Mouse (Mus musculus): ENCODE measurements around the gene Phospho2. TPM values are rescaled to one million over a fixed set of nuclear protein-coding genes. Genes with fewer than 3 reads are reported as not detected.

Phospho2 gene
- total and polyA plus RNA-seq, 3 experiments: 18.2 to 26.8 (median 25.3) TPM

DNA sequence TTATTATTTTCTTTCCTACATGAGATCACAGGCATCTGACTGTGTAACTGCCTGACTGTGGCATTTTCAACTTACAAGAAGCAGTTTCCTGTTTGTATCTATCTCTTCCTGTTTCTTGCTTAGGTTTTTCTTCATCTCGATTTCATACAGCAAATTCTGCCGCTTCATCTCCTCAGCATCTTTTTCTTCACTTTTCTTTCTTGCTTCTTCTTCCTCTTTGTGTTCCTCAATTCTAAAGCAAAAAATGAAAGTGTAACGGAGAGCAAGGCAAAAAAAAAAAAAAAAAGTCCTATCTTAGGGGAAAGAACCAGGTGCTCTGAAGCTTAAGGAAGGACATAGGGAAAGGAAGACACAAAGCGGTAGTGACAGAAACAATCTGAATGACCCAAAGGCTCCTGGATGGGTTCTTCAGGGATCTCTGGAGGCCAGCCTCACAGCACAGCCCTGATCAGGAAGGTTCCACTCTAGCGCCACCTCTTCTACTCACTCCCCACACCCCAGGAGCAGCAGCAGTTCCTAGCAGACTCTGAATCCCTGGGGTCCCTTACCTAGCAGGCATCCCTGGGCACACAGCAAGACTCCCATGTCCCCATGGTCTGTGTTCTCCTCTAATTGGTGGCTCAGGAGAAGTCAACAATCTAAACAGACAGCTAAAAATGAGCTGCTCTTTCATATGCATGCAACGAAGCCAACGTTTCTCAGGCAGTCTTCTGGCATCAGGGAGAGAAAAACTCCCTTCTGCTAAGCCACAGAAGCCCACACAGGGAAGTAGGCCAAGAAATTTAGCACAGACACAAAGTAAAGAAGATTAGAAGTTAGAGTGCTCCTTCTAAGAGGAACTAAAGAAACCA lies 11.2 kb upstream of the Phospho2 start:
- Histone ChIP-seq H3K4me1 (ENCODE audit: control insufficient read depth, insufficient read depth, low read length) (no peaks in the 10 kb centered on the region), H3K9ac (ENCODE audit: low read depth, low read length) (no peak overlapping the region), H3K36me3 (ENCODE audit: control insufficient read depth, insufficient read depth, low read length) (no peaks in the 10 kb centered on the region), H3K79me2 (replicated peaks; ENCODE audit: control insufficient read depth, insufficient read depth, low read length) (no peaks in the 10 kb centered on the region), H3K4me3 (no peak overlapping the region), H3K27ac (no peak overlapping the region), H3K27me3 (ENCODE audit: control insufficient read depth, insufficient read depth, low read length) (no peaks in the 10 kb centered on the region)
- 59% methylated on average over 7 of the region's 7 CpGs for WGBS
- TF ChIP-seq POLR2A (IDR thresholded peaks at IDR 0.05; ENCODE audit: insufficient read depth, low read depth, low read length) (no peak), EP300 (IDR thresholded peaks at IDR 0.05; ENCODE audit: insufficient read depth, low read depth, low read length) (no peak), CTCF (IDR thresholded peaks at IDR 0.05) (no peak)
- DNase-seq: no peak
- intact Hi-C loops (cut with DNase I): no loop called here

DNA sequence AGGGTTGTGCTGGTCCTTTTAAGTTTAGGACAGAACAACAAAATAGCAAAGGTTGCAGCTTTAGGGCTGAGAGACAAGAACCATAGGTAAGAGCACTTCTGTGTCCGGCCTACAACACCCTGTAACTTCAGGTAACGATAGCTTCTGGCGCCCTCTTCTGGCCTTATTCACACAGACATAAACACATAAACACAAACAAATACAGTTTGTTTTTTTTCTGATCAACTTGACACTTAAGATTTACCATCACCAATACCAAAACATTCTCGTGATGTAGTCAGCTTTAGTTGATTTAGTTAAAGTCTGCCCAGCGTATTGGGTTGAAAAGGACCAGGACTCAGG lies 10.6 kb upstream of the Phospho2 start:
- no peaks in the 10 kb centered on the region for H3K36me3 ChIP-seq (ENCODE audit: control insufficient read depth, insufficient read depth, low read length)
- no peaks in the 10 kb centered on the region for H3K27me3 ChIP-seq (ENCODE audit: control insufficient read depth, insufficient read depth, low read length)
- TF ChIP-seq EP300 (IDR thresholded peaks at IDR 0.05; ENCODE audit: insufficient read depth, low read depth, low read length) (no peak), CTCF (IDR thresholded peaks at IDR 0.05) (peak; percentile 48), POLR2A (IDR thresholded peaks at IDR 0.05; ENCODE audit: insufficient read depth, low read depth, low read length) (no peak)
- H3K27ac ChIP-seq: no peak overlapping the region
- no peak overlapping the region for H3K9ac ChIP-seq (ENCODE audit: low read depth, low read length)
- intact Hi-C loops (cut with DNase I): no loop called here
- WGBS: 47% methylated on average over 5 of the region's 5 CpGs
- H3K4me3 ChIP-seq: no peak overlapping the region
- no peak for DNase-seq
- no peaks in the 10 kb centered on the region for H3K79me2 ChIP-seq (replicated peaks; ENCODE audit: control insufficient read depth, insufficient read depth, low read length)
- H3K4me1 ChIP-seq (ENCODE audit: control insufficient read depth, insufficient read depth, low read length): no peaks in the 10 kb centered on the region

DNA sequence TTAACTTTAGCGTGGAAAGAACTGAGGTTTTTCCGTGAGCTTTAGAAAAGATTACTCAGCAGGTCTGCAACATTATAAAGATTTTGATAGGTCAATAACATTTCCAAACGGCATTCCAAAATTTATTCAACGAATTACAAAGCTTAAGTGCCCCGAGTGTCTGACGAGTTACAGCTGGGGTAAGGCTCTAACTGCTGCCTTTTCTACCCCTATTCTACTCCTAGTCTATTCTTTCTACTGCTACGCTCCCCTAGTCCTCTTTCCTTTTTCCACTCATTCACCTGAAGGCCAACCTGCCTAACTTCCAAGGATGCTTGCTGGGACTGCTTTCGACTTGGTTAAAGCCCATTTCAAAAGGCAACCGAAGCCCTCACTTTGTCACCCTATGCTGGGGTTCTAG lies 449 bp upstream of the Phospho2 start:
- DNase-seq: no peak
- Histone ChIP-seq H3K9ac (ENCODE audit: low read depth, low read length) (peak overlapping the region; percentile 61), H3K4me1 (ENCODE audit: control insufficient read depth, insufficient read depth, low read length) (peaks cover 2% of the 10 kb centered on the region), H3K36me3 (ENCODE audit: control insufficient read depth, insufficient read depth, low read length) (peaks cover 4% of the 10 kb centered on the region), H3K27me3 (ENCODE audit: control insufficient read depth, insufficient read depth, low read length) (no peaks in the 10 kb centered on the region), H3K27ac (peak overlapping the region; percentile 84), H3K79me2 (replicated peaks; ENCODE audit: control insufficient read depth, insufficient read depth, low read length) (no peaks in the 10 kb centered on the region), H3K4me3 (peak overlapping the region; percentile 86)
- TF ChIP-seq CTCF (IDR thresholded peaks at IDR 0.05) (no peak), EP300 (IDR thresholded peaks at IDR 0.05; ENCODE audit: insufficient read depth, low read depth, low read length) (no peak), POLR2A (IDR thresholded peaks at IDR 0.05; ENCODE audit: insufficient read depth, low read depth, low read length) (no peak)
- WGBS: 21% methylated on average over 9 of the region's 9 CpGs
- intact Hi-C loops (cut with DNase I): loop anchor here (2.0 to 5.0 kb wide), 2 partner anchors 66 to 152 kb away; partner anchors contain the start of gene Ppig

DNA sequence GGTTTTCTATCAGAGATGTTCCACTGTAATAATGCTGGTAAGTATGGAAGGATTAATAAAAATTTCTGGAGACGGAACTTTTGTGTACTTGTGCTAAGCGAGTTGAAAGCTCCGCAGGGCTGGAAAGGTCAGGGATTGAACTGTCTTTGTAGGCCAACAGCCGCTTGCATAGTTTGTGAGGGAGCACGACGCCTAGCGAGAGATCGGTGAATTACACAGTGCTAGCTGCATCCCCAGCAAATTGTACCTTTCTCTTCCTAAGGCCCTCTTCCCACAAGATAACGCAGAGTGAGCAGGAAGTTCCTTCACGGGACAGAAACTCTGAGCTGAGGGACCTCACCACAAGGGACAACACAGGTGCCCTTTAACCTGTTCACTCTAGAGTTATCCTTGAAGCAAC lies 862 bp downstream of the Phospho2 start:
- TF ChIP-seq CTCF (IDR thresholded peaks at IDR 0.05): peak; percentile 95
- TF ChIP-seq EP300 (IDR thresholded peaks at IDR 0.05; ENCODE audit: insufficient read depth, low read depth, low read length): 0 out of 2 replicates have a peak, but pooled peaks have one; percentile 55
- TF ChIP-seq POLR2A (IDR thresholded peaks at IDR 0.05; ENCODE audit: insufficient read depth, low read depth, low read length): no peak
- intact Hi-C loops (cut with DNase I): no loop called here

DNA sequence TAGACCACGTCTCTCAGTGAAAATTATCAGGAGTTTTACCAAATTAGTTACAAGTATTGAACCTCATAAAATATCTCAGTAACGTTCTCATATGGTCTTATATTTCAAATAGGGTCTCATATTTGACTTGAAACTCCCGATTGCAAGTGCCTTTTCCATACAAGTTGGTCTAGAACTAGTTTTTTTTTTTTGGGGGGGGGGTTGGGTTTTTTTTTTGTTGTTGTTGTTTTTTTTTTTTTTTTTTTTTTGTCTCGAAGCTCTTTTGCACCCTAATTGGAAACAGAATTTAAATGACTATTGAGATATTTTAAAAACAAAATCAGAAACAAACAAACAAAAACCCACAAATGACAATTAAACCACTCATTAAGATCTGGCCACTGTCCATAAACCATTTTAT lies 1.3 kb downstream of the Phospho2 start:
- no peak for DNase-seq
- Histone ChIP-seq H3K36me3 (ENCODE audit: control insufficient read depth, insufficient read depth, low read length) (peaks cover 4% of the 10 kb centered on the region), H3K4me1 (ENCODE audit: control insufficient read depth, insufficient read depth, low read length) (peaks cover 2% of the 10 kb centered on the region), H3K9ac (ENCODE audit: low read depth, low read length) (no peak overlapping the region), H3K27ac (no peak overlapping the region; the same call in 1 of the 2 replicates), H3K27me3 (ENCODE audit: control insufficient read depth, insufficient read depth, low read length) (no peaks in the 10 kb centered on the region), H3K4me3 (no peak overlapping the region), H3K79me2 (replicated peaks; ENCODE audit: control insufficient read depth, insufficient read depth, low read length) (no peaks in the 10 kb centered on the region)
- intact Hi-C loops (cut with DNase I): no loop called here
- TF ChIP-seq POLR2A (IDR thresholded peaks at IDR 0.05; ENCODE audit: insufficient read depth, low read depth, low read length) (no peak), EP300 (IDR thresholded peaks at IDR 0.05; ENCODE audit: insufficient read depth, low read depth, low read length) (no peak), CTCF (IDR thresholded peaks at IDR 0.05) (no peak)
- 68% methylated on average over 4 of the region's 4 CpGs for WGBS

More for the DNA sequence above, 862 bp downstream of the Phospho2 start:
- no peaks in the 10 kb centered on the region for H3K79me2 ChIP-seq (replicated peaks; ENCODE audit: control insufficient read depth, insufficient read depth, low read length)
- WGBS: 1% methylated on average over 10 of the region's 10 CpGs
- no peak overlapping the region for H3K9ac ChIP-seq (ENCODE audit: low read depth, low read length)
- peaks cover 2% of the 10 kb centered on the region for H3K4me1 ChIP-seq (ENCODE audit: control insufficient read depth, insufficient read depth, low read length)
- H3K27ac ChIP-seq: peak overlapping the region; percentile 84
- H3K36me3 ChIP-seq (ENCODE audit: control insufficient read depth, insufficient read depth, low read length): peaks cover 4% of the 10 kb centered on the region
- peak overlapping the region; percentile 86 for H3K4me3 ChIP-seq
- peak; percentile 86 to 89 for DNase-seq
- no peaks in the 10 kb centered on the region for H3K27me3 ChIP-seq (ENCODE audit: control insufficient read depth, insufficient read depth, low read length)

DNA sequence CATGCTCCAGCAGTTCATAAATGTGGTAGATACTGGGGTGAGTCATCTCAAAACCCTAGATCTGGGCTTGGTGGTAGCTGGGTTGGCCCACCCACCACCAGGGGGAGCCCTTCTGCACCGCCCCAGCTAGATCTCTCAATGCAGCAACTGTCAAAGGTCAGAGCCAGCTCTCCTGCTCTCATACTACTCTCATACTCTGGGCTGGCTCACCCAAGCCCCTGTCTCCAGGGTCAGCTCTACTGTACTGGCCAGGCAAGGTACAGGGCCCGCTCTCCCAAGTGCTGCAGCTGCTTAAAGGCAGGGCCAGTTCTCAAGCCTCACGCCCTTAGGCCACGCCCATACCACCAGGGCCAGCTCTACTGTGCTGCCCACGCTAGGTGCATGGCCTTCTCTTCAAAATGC lies 13.5 kb downstream of the Phospho2 start:
- peak; percentile 78 to 84 for DNase-seq
- Histone ChIP-seq H3K4me1 (ENCODE audit: control insufficient read depth, insufficient read depth, low read length) (no peaks in the 10 kb centered on the region), H3K36me3 (ENCODE audit: control insufficient read depth, insufficient read depth, low read length) (no peaks in the 10 kb centered on the region), H3K79me2 (replicated peaks; ENCODE audit: control insufficient read depth, insufficient read depth, low read length) (no peaks in the 10 kb centered on the region), H3K27me3 (ENCODE audit: control insufficient read depth, insufficient read depth, low read length) (no peaks in the 10 kb centered on the region), H3K9ac (ENCODE audit: low read depth, low read length) (no peak overlapping the region), H3K27ac (no peak overlapping the region), H3K4me3 (peak overlapping the region; percentile 38)
- intact Hi-C loops (cut with DNase I): loop anchor here (2.0 kb wide), 1 partner anchor 58 kb away; the partner anchor contains the start of gene Ssb
- TF ChIP-seq POLR2A (IDR thresholded peaks at IDR 0.05; ENCODE audit: insufficient read depth, low read depth, low read length): no peak
- peak; percentile 99 for TF ChIP-seq CTCF (IDR thresholded peaks at IDR 0.05)
- TF ChIP-seq EP300 (IDR thresholded peaks at IDR 0.05; ENCODE audit: insufficient read depth, low read depth, low read length): no peak
- WGBS: 53% methylated on average over 5 of the region's 5 CpGs

All from heart, adult 2 months (tissue).